Mouse (Mus musculus): ENCODE measurements around the gene Gtpbp10.

DNA sequence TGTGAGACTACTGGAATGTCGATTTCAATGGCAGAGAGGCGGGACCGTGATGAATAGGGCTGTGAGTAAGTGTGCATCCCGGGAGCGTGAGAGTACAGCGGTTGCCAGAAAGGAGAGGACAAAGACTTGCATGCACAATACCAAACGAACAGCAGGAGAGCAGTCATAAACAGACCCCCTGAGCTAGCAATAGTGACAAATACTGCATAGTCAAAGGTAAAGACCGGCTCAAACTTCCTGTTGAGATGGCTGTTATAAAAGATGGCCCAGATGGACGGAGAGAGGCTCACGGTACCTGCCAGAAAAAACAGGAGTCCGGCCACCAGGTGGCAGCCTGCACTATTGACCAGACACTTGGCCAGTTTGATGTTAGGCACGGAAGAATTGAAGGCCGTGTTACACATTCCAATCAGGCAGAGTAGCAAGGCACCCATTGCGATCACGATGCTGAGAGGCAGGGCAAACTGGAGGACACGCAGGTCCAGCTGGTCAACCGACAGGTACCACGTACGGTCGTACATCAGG lies 51.6 kb downstream of the Gtpbp10 start:
- TF ChIP-seq CTCF (conservative IDR thresholded peaks at IDR 0.05; ENCODE audit: insufficient read depth, insufficient read length, low read depth, low read length) (peak; percentile 77), POLR2A (IDR thresholded peaks at IDR 0.05; ENCODE audit: low read depth, low read length) (no peak)

Data from kidney, adult 2 months (tissue).